Mouse (Mus musculus): Measurements from ENCODE around the gene Scand1.

DNA sequence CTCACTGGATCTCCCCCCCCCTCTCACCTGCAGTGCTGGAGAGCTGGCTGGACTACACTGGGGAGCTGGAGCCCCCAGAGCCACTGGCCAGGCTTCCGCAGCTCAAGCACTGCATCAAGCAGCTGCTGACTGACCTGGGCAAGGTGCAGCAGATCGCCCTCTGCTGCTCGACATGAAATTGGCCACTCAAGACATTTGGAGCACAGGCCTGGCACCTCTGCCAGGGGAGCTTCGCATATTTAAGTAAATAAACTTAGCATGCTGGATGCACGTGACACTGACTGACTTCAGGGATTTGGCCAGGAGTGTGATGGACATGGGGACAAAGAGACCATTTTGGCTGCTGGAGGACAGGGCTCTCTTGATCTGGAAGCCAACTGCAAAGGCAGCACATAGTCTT lies 5.2 kb downstream of the Scand1 start:
- TF ChIP-seq POLR2A (IDR thresholded peaks at IDR 0.05; ENCODE audit: control insufficient read depth, extremely low read depth, insufficient read depth, low read length, poor library complexity) = no peak
- TF ChIP-seq CTCF (IDR thresholded peaks at IDR 0.05; ENCODE audit: borderline replicate concordance, control insufficient read depth, extremely low read depth, insufficient read depth, low read length, poor library complexity) = no peak

All from thymus, adult 2 months (tissue).